Mouse (Mus musculus) ES-Bruce4 (cell line): ENCODE data around the gene Crebzf. TPM values are rescaled to one million over a fixed set of nuclear protein-coding genes. Genes with fewer than 3 reads are reported as not detected.

Experiments
- H3K27ac ChIP-seq: 2 replicates; pipeline ENCODE4 v1.5.1; 2012; ENCODE audit warnings: low read length, inconsistent platforms; ENCODE audit not compliant: insufficient read depth
- H3K27me3 ChIP-seq: 2 replicates; pipeline ENCODE4 v1.6.1; 2012; ENCODE audit warnings: mild to moderate bottlenecking, low read length, inconsistent platforms; ENCODE audit not compliant: control insufficient read depth, poor library complexity, insufficient read depth, severe bottlenecking
- H3K36me3 ChIP-seq: 2 replicates; pipeline ENCODE4 v1.6.1; 2012; ENCODE audit warnings: inconsistent platforms, mild to moderate bottlenecking, low read length, moderate library complexity; ENCODE audit not compliant: control insufficient read depth, poor library complexity, insufficient read depth, severe bottlenecking
- H3K4me1 ChIP-seq: one replicate; pipeline ENCODE4 v1.8.1; 2011; ENCODE audit warnings: low read length; ENCODE audit not compliant: control insufficient read depth, insufficient read depth
- H3K4me3 ChIP-seq: 2 replicates; pipeline ENCODE4 v1.5.1; 2011; ENCODE audit warnings: low read depth, mild to moderate bottlenecking, low read length
- H3K9ac ChIP-seq: 2 replicates; pipeline ENCODE4 v1.6.1; 2012; ENCODE audit warnings: low read depth, mild to moderate bottlenecking, inconsistent platforms; ENCODE audit not compliant: poor library complexity, severe bottlenecking
- H3K9me3 ChIP-seq: replicated peaks from 2 replicates; pipeline ENCODE4 v1.6.1; 2012; ENCODE audit warnings: mild to moderate bottlenecking, low read length, inconsistent platforms; ENCODE audit not compliant: control insufficient read depth, poor library complexity, insufficient read depth, severe bottlenecking
- CTCF ChIP-seq: IDR thresholded peaks from one replicate; pipeline ENCODE4 v1.8.1; 2011; ENCODE audit warnings: low read depth, low read length
- EP300 ChIP-seq: IDR thresholded peaks from 2 replicates; pipeline ENCODE4 v1.6.1; 2011; ENCODE audit warnings: low read depth, low read length; ENCODE audit not compliant: insufficient read depth
- POLR2A ChIP-seq: IDR thresholded peaks from one replicate; pipeline ENCODE4 v1.8.1; 2011; ENCODE audit warnings: low read length; ENCODE audit not compliant: insufficient read depth
- polyA plus RNA-seq: library from polyadenylated mRNA; stranded (reverse); fragments of >200 nt; gene quantifications from 2 replicates; pipeline ENCODE4 v1.2.4, GENCODE M21; 2011; ENCODE audit warnings: low read depth; ENCODE audit not compliant: missing spikeins, insufficient read depth, insufficient read length

Crebzf gene
- polyA plus RNA-seq, 1 experiment = 55.8 TPM

DNA sequence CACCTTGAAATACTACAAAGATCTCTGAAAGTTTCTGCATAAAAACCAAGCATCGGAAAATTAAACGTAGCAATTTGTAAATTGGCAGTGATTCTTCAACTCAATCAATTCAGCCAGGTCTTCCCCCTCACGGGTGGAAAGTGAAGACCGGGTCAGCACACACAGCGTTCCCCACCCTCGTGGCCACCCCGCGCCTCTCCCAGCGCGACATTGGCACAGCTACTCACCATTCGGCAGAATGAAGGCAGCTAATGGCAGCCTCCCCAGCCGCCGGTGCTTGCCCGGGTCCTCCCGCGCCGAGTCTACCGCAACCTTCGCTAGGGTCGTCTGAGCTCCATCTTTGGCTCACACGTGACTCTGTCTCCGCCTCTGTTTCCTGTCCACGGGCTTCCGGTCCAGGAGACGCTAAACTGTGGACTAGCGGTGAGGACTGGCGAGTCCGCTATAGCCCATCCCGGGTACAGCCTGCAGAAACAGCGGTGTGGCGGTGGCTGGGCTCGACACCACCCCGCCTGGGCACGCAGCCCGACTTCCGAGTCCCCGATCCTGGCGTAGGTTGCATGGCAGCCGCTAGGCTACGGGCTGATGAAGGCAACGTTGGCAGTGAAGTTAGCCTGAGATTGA, 14.4 kb downstream of the Crebzf start, which contains the start of gene Tmem126a:
Gene Tmem126a (minus strand): TSS at position 385 of the 624 bp plus-strand sequence.
- Histone ChIP-seq H3K9ac (peak within 1 kb of the TSS; percentile 76), H3K27ac (no peak within 1 kb of the TSS), H3K9me3 (no peaks in the 10 kb centered on the region), H3K4me3 (peak within 1 kb of the TSS; percentile 72), H3K27me3 (no peaks in the 10 kb centered on the region), H3K36me3 (peaks cover 6% of the 10 kb centered on the region), H3K4me1 (no peaks in the 10 kb centered on the region)
- TF ChIP-seq CTCF (no peak), POLR2A (peak; percentile 46), EP300 (peak; percentile 50; the same call in 1 of the 2 replicates)

DNA sequence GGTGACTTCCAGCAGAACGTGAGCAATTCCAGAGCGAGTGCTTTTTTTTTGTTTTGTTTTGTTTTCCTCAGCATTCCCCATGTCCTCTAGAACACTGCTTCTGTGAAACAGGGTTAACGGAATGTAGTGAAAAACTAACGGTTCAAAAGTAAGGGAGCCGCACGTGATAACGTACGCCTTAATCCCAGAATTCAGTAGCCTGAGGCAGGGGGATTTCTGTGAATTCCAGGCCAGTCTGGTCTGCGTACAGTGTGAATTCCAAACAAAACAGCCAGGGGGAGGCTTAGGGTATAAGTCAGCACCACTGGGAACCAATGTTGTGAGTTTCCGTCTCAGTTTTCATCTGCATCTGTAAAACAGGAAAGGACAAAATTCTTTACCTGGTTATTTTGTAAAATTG, 15.0 kb downstream of the Crebzf start:
- H3K9ac ChIP-seq = peak overlapping the region; percentile 76
- no peaks in the 10 kb centered on the region for H3K27me3 ChIP-seq
- H3K4me3 ChIP-seq = peak overlapping the region; percentile 72
- no peak overlapping the region for H3K27ac ChIP-seq
- TF ChIP-seq POLR2A (no peak), CTCF (no peak), EP300 (no peak)
- H3K4me1 ChIP-seq = no peaks in the 10 kb centered on the region
- H3K36me3 ChIP-seq = peaks cover 6% of the 10 kb centered on the region
- H3K9me3 ChIP-seq = no peaks in the 10 kb centered on the region

DNA sequence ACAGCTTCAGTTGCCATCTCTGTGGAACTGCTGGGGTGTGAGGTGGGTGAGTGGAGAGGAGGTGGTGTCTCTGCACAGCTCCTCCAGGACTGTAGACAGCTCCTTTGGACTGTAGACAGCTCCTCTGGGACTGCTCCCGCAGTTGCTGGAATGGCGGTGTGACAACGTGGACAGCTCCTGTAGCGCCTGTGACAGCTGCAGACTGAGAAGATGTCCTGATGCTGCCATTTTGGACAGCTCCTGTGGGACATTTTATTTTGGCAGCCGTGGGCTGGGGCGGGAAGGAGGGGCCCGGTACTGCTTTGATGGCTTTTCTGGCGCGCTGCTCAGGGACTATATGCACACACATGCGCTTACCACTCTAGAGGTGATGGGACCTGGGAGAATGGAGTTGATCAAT, 17.8 kb downstream of the Crebzf start:
- H3K27ac ChIP-seq = no peak overlapping the region
- no peaks in the 10 kb centered on the region for H3K27me3 ChIP-seq
- H3K4me1 ChIP-seq = no peaks in the 10 kb centered on the region
- H3K9me3 ChIP-seq = no peaks in the 10 kb centered on the region
- H3K36me3 ChIP-seq = no peaks in the 10 kb centered on the region
- H3K4me3 ChIP-seq = no peak overlapping the region
- TF ChIP-seq CTCF (no peak), EP300 (no peak), POLR2A (no peak)
- no peak overlapping the region for H3K9ac ChIP-seq

DNA sequence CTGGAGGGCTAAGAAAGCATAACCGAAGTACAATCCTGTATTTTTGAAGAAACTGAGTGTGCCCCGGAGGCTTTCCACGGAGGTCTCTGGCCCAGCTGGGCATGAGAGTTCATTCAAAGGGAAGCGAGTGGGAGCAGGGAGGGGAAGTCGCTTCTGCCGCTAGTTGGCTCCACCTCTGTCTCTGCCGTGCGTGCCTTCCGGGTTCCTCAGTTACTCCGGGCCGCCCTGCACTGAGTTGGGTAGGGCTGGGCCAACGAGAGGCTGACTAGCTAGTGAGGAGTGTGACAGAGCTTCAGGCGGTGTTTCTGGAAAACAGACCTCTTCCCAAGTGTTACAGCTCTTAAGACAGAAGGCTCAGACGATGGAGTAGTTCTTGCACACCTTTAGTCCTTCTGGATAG, 18.4 kb downstream of the Crebzf start:
- Histone ChIP-seq H3K27me3 (no peaks in the 10 kb centered on the region), H3K4me1 (no peaks in the 10 kb centered on the region), H3K27ac (no peak overlapping the region), H3K9ac (no peak overlapping the region), H3K4me3 (no peak overlapping the region), H3K36me3 (no peaks in the 10 kb centered on the region), H3K9me3 (no peaks in the 10 kb centered on the region)
- peak; percentile 48 for TF ChIP-seq CTCF
- TF ChIP-seq POLR2A = no peak

DNA sequence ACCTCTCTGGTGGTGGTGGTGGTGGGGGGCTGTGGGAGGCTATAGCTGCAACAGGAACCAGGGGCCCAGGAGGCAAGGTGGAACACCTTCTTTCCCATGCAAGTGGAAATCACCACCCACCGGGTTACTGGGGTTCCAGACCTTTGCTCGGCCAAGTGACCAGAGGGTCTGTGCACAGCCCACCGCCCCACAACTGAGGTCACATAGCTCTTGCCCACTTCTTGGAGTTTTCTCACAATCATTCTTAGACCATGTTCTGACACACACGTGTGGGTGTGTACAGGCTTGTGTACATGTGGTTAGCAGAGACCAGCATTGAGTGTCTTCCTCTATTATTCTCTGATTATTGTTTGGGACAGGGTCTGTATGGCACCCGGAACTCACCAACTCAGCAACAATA, 18.9 kb downstream of the Crebzf start:
- Histone ChIP-seq H3K27me3 (no peaks in the 10 kb centered on the region), H3K36me3 (no peaks in the 10 kb centered on the region), H3K27ac (no peak overlapping the region), H3K9ac (no peak overlapping the region), H3K9me3 (no peaks in the 10 kb centered on the region), H3K4me1 (no peaks in the 10 kb centered on the region), H3K4me3 (no peak overlapping the region)
- no peak for TF ChIP-seq POLR2A
- no peak for TF ChIP-seq EP300
- TF ChIP-seq CTCF = no peak

DNA sequence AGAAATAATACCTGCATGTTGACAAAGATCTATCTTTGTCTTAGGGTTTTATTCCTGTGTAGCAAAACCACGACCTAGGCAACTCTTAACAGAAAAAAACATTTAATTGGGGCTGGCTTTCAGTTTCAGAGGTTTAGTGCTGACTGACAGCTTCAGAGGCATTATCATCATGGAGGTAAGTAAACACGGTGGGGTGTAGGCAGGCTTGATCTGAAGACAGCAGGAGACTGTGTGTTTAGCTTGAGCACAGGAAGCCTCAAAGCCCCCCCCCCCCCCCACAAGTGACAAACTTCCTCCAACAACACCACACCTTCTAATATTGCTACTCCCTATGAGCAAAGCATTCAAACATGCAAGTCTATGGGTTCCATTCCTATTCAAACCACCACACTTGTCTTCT, 31.0 kb downstream of the Crebzf start:
- H3K9ac ChIP-seq = no peak overlapping the region
- TF ChIP-seq CTCF (no peak), POLR2A (no peak), EP300 (no peak)
- H3K36me3 ChIP-seq = peaks cover 2% of the 10 kb centered on the region; the same call in 1 of the 2 replicates
- H3K9me3 ChIP-seq = no peaks in the 10 kb centered on the region
- 0 out of 2 replicates have a peak, but pooled peaks cover 1% of the 10 kb centered on the region for H3K27me3 ChIP-seq
- no peaks in the 10 kb centered on the region for H3K4me1 ChIP-seq
- no peak overlapping the region for H3K4me3 ChIP-seq
- H3K27ac ChIP-seq = no peak overlapping the region
